Mouse (Mus musculus) G1E (cell line): Measurements from ENCODE around the gene Cln6.

Experiments
- CTCF ChIP-seq: IDR thresholded peaks from 2 replicates; pipeline ENCODE4 v1.5.1; 2012; ENCODE audit warnings: low read depth, low read length, inconsistent platforms, mixed read lengths
- GATA1 ChIP-seq: IDR thresholded peaks from 2 replicates; pipeline ENCODE4 v1.6.1; 2012; ENCODE audit warnings: borderline replicate concordance, low read length, inconsistent platforms, mixed read lengths

DNA sequence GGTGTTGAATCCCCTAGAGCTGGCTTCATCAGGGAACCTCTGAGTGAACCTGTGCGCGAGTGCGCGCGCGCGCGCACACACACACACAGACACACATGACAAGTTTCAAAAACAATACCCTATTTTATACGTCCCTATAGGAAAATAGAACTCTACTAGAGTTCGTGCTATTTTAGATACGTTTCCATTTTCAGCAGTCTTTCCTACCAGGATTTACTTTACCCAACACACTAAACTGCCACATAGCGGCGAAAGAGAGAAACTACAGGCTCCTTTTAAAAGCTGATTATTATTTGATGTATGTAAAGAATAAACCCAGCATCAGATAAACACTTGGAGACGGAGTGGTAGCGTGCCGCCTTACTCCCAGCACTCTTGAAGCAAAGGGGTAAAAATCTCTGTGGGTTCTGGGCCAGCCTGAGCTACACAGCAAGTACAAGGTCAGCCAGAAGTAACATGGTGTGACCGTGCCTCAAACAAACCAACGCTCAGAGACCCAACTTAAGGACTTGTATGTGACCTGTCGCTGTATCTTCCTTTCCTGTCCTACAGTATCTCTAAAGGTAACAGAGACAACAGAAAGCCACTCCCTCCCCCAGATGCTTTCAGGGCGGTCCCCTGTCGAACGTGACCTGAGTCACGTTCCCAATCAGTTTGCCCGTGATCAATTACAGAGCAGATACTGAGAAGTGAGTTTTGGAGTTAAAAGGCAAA lies 10.5 kb upstream of the Cln6 start:
- TF ChIP-seq CTCF (0 out of 2 replicates have a peak, but pooled peaks have one; percentile 20), GATA1 (no peak)
